Mouse (Mus musculus): Measurements from ENCODE around the gene Azgp1.

DNA sequence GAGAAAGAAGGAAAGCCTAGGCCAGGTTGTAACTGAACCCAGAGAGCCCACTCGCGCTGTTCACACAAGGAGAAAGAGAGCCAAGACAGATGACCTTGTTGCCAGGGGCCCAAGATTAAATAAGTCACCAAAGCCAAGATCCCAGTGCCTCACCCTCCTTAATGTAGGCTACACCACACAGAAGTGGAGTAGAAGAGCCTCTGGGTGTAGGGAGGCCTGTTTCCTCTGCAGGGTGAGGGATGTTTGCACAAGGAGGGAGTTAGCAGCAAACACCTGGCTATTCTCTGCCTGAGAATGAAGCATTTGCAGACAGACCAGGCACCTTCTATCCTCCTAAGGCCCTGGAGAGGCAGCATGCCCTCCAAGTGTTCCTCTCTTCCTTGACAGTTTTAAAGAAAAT, 35.2 kb downstream of the Azgp1 start:
- no peak for TF ChIP-seq CTCF (IDR thresholded peaks at IDR 0.05; ENCODE audit: control insufficient read depth, insufficient read depth, insufficient read length)
- TF ChIP-seq MAX (IDR thresholded peaks at IDR 0.05): no peak
- TF ChIP-seq MYOG (IDR thresholded peaks at IDR 0.05; ENCODE audit: control insufficient read depth, extremely low read depth, insufficient read length): no peak
- TF ChIP-seq USF1 (IDR thresholded peaks at IDR 0.05; ENCODE audit: low read depth): no peak
- no peak for TF ChIP-seq MYOD1 (IDR thresholded peaks at IDR 0.05; ENCODE audit: control insufficient read depth, insufficient read length, low read depth)

Measured in C2C12 (cell line).